Mouse (Mus musculus): Measurements from ENCODE around the gene Gm20532.

- TF ChIP-seq CTCF (conservative IDR thresholded peaks at IDR 0.05; ENCODE audit: low read length), result no peak
- TF ChIP-seq NANOG (IDR thresholded peaks at IDR 0.05; ENCODE audit: borderline replicate concordance, low read length), result no peak
- TF ChIP-seq POU5F1 (IDR thresholded peaks at IDR 0.05; ENCODE audit: borderline replicate concordance, low read length), result no peak
These were observed 46.3 kb downstream of the Gm20532 start for GRCm38 (mm10) chr2:26632541-26633395.

Measured in E14TG2a.4 (cell line).